Mouse (Mus musculus): ENCODE results near the gene Cracr2b. TPM values are rescaled to one million over a fixed set of nuclear protein-coding genes. Genes with fewer than 3 reads are reported as not detected.
A peak's percentile ranks its signal among the peaks of the same experiment; 100 is the strongest.

Cracr2b gene
- polyA plus RNA-seq, 1 experiment from 2014 or later: 4.8 TPM

DNA sequence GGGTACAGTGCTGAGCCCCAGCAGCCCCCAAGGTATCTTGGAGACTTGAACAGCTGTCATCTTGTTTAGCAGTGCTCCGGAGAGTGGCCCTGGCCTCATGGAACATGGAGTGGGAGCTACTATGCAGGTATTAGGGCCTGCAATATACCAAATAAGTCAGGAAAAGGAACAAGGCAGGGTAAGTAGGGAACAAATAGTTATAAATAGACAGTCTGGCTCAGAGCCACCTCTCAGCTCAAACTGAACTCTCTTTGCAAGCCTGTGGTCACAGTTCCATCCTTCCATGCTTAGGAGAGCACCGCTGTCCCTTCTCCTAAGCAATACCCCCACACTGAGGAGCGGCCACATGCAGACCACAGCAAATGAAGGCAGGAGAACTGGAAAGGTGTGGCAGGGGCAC lies 36.7 kb downstream of the Cracr2b start:
- Histone ChIP-seq H3K4me1 (ENCODE audit: control insufficient read depth, low read depth, low read length) (peaks cover 6% of the 10 kb centered on the region), H3K27ac (ENCODE audit: low read length) (no peak overlapping the region), H3K36me3 (ENCODE audit: control insufficient read depth, insufficient read depth) (no peaks in the 10 kb centered on the region; the same call in 1 of the 2 replicates), H3K4me2 (ENCODE audit: low read depth, low read length) (no peak overlapping the region), H3K27me3 (ENCODE audit: control insufficient read depth, insufficient read depth, low read depth, low read length) (no peaks in the 10 kb centered on the region), H3K4me3 (ENCODE audit: low read depth, low read length) (no peak overlapping the region), H3K9ac (ENCODE audit: low read depth, low read length) (no peak overlapping the region), H3K9me3 (replicated peaks; ENCODE audit: control insufficient read depth, low read length) (no peaks in the 10 kb centered on the region)
- 80% methylated on average over 3 of the region's 3 CpGs for WGBS (ENCODE audit: insufficient replicate concordance)
- ATAC-seq (ENCODE audit: low read depth): no peak

- Histone ChIP-seq H3K27ac (ENCODE audit: low read length) (no peak overlapping the region), H3K9me3 (replicated peaks; ENCODE audit: control insufficient read depth, low read length) (no peaks in the 10 kb centered on the region), H3K4me3 (ENCODE audit: low read depth, low read length) (no peak overlapping the region), H3K36me3 (ENCODE audit: control insufficient read depth, insufficient read depth) (no peaks in the 10 kb centered on the region), H3K4me1 (ENCODE audit: control insufficient read depth, low read depth, low read length) (peaks cover 9% of the 10 kb centered on the region), H3K4me2 (ENCODE audit: low read depth, low read length) (no peak overlapping the region), H3K27me3 (ENCODE audit: control insufficient read depth, insufficient read depth, low read depth, low read length) (no peaks in the 10 kb centered on the region), H3K9ac (ENCODE audit: low read depth, low read length) (no peak overlapping the region)
- WGBS (ENCODE audit: insufficient replicate concordance): 70% methylated on average over 7 of the region's 7 CpGs
- ATAC-seq (ENCODE audit: low read depth): no peak
Measured at GRCm38 (mm10) chr7:141501820-141502555, 41.1 kb downstream of the Cracr2b start.

GRCm38 (mm10) chr7:141502556-141502905 lies 41.6 kb downstream of the Cracr2b start:
- Histone ChIP-seq H3K9me3 (replicated peaks; ENCODE audit: control insufficient read depth, low read length) (no peaks in the 10 kb centered on the region), H3K9ac (ENCODE audit: low read depth, low read length) (no peak overlapping the region), H3K27ac (ENCODE audit: low read length) (no peak overlapping the region), H3K36me3 (ENCODE audit: control insufficient read depth, insufficient read depth) (no peaks in the 10 kb centered on the region), H3K4me2 (ENCODE audit: low read depth, low read length) (no peak overlapping the region), H3K4me1 (ENCODE audit: control insufficient read depth, low read depth, low read length) (peaks cover 13% of the 10 kb centered on the region), H3K27me3 (ENCODE audit: control insufficient read depth, insufficient read depth, low read depth, low read length) (no peaks in the 10 kb centered on the region), H3K4me3 (ENCODE audit: low read depth, low read length) (no peak overlapping the region)
- ATAC-seq (ENCODE audit: low read depth): no peak
- WGBS (ENCODE audit: insufficient replicate concordance): 90% methylated on average over 5 of the region's 5 CpGs

DNA sequence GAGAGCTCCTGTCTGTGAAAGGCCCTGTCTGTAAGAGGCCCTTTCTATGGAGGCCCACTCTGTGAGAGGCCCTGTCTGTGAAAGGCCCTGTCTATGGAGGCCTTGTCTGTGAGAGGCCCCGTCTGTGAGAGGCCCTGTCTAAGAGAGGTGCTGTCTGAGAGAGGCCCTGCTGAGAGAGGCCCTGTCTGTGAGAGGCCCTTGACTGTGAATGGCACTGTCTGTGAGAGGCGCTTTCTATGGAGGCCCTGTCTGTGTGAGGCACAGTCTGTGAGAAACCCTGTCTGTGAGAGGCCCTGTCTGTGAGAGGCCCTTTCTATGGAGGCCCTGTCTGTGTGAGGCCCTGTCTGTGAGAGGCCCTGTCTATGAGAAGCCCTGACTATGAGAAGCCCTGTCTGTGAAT lies 45.4 kb downstream of the Cracr2b start:
- H3K36me3 ChIP-seq (ENCODE audit: control insufficient read depth, insufficient read depth): peaks cover 15% of the 10 kb centered on the region
- WGBS (ENCODE audit: insufficient replicate concordance): 48% methylated on average over 2 of the region's 2 CpGs
- peaks cover 35% of the 10 kb centered on the region for H3K4me1 ChIP-seq (ENCODE audit: control insufficient read depth, low read depth, low read length)
- peak overlapping the region; percentile 77 for H3K4me3 ChIP-seq (ENCODE audit: low read depth, low read length)
- peak overlapping the region; percentile 67 for H3K9ac ChIP-seq (ENCODE audit: low read depth, low read length)
- peak; percentile 59 for ATAC-seq (ENCODE audit: low read depth)
- H3K9me3 ChIP-seq (replicated peaks; ENCODE audit: control insufficient read depth, low read length): no peaks in the 10 kb centered on the region
- H3K4me2 ChIP-seq (ENCODE audit: low read depth, low read length): peak overlapping the region; percentile 79
- peak overlapping the region; percentile 95 for H3K27ac ChIP-seq (ENCODE audit: low read length)
- H3K27me3 ChIP-seq (ENCODE audit: control insufficient read depth, insufficient read depth, low read depth, low read length): no peaks in the 10 kb centered on the region

- H3K36me3 ChIP-seq (ENCODE audit: control insufficient read depth, insufficient read depth): peaks cover 30% of the 10 kb centered on the region
- peak; percentile 76 for ATAC-seq (ENCODE audit: low read depth)
- peak overlapping the region; percentile 77 for H3K4me3 ChIP-seq (ENCODE audit: low read depth, low read length)
- peak overlapping the region; percentile 95 for H3K27ac ChIP-seq (ENCODE audit: low read length)
- H3K4me2 ChIP-seq (ENCODE audit: low read depth, low read length): peak overlapping the region; percentile 79
- no peaks in the 10 kb centered on the region for H3K27me3 ChIP-seq (ENCODE audit: control insufficient read depth, insufficient read depth, low read depth, low read length)
- H3K4me1 ChIP-seq (ENCODE audit: control insufficient read depth, low read depth, low read length): peaks cover 26% of the 10 kb centered on the region
- H3K9me3 ChIP-seq (replicated peaks; ENCODE audit: control insufficient read depth, low read length): no peaks in the 10 kb centered on the region
- peak overlapping the region; percentile 67 for H3K9ac ChIP-seq (ENCODE audit: low read depth, low read length)
Measured at GRCm38 (mm10) chr7:141508160-141508559, 47.3 kb downstream of the Cracr2b start.

DNA sequence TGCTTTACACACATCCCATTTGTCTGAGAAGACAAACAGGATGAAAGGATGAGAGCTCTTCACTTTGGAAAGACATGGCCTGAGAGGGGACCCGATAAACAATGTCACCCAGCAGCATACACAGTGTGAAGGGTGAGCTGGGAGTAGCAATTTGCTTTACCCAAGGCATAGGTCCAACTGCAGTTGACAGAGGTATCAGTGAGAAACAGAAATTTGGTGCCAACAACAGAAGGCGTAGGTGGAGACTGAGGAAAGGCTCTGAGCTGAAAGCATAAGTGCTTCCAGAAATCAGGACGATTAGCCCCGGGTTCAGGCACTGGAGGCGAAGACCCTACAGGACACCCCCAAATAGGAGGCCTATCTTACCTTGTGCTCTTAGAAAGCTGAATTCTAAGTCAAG lies 49.3 kb downstream of the Cracr2b start:
- H3K4me3 ChIP-seq (ENCODE audit: low read depth, low read length): no peak overlapping the region
- peaks cover 43% of the 10 kb centered on the region for H3K36me3 ChIP-seq (ENCODE audit: control insufficient read depth, insufficient read depth)
- H3K4me2 ChIP-seq (ENCODE audit: low read depth, low read length): no peak overlapping the region
- no peak overlapping the region for H3K9ac ChIP-seq (ENCODE audit: low read depth, low read length)
- no peaks in the 10 kb centered on the region for H3K27me3 ChIP-seq (ENCODE audit: control insufficient read depth, insufficient read depth, low read depth, low read length)
- H3K27ac ChIP-seq (ENCODE audit: low read length): no peak overlapping the region
- no peaks in the 10 kb centered on the region for H3K9me3 ChIP-seq (replicated peaks; ENCODE audit: control insufficient read depth, low read length)
- WGBS (ENCODE audit: insufficient replicate concordance): 84% methylated on average over 5 of the region's 5 CpGs
- H3K4me1 ChIP-seq (ENCODE audit: control insufficient read depth, low read depth, low read length): peaks cover 26% of the 10 kb centered on the region
- no peak for ATAC-seq (ENCODE audit: low read depth)

GRCm38 (mm10) chr7:141510681-141511191 lies 49.8 kb downstream of the Cracr2b start:
- Histone ChIP-seq H3K4me2 (ENCODE audit: low read depth, low read length) (no peak overlapping the region), H3K4me1 (ENCODE audit: control insufficient read depth, low read depth, low read length) (peaks cover 26% of the 10 kb centered on the region), H3K4me3 (ENCODE audit: low read depth, low read length) (no peak overlapping the region), H3K36me3 (ENCODE audit: control insufficient read depth, insufficient read depth) (peaks cover 43% of the 10 kb centered on the region), H3K27ac (ENCODE audit: low read length) (no peak overlapping the region), H3K9me3 (replicated peaks; ENCODE audit: control insufficient read depth, low read length) (no peaks in the 10 kb centered on the region), H3K9ac (ENCODE audit: low read depth, low read length) (no peak overlapping the region), H3K27me3 (ENCODE audit: control insufficient read depth, insufficient read depth, low read depth, low read length) (no peaks in the 10 kb centered on the region)
- WGBS (ENCODE audit: insufficient replicate concordance): 86% methylated on average over 8 of the region's 8 CpGs
- ATAC-seq (ENCODE audit: low read depth): no peak

Other genes with a start within 250 kb of the Cracr2b start
- 0.80 and 0.84 TPM in 2 replicates for gene Lmntd2, start 247.0 kb upstream of the Cracr2b start, polyA plus RNA-seq (2015; fragmentation: Nextera tagmentation; extraction: Ambion mirVana)
- gene Rassf7, start 245.2 kb upstream of the Cracr2b start, polyA plus RNA-seq (2015; fragmentation: Nextera tagmentation; extraction: Ambion mirVana): 23.9 and 26.4 TPM in 2 replicates
- gene Phrf1, start 232.3 kb upstream of the Cracr2b start, polyA plus RNA-seq (2015; fragmentation: Nextera tagmentation; extraction: Ambion mirVana): 23.8 and 28.5 TPM in 2 replicates
- gene Irf7, start 194.6 kb upstream of the Cracr2b start, polyA plus RNA-seq (2015; fragmentation: Nextera tagmentation; extraction: Ambion mirVana): 7.7 and 8.2 TPM in 2 replicates
- 0.42 and 1.6 TPM in 2 replicates for gene Cdhr5, start 184.3 kb upstream of the Cracr2b start, polyA plus RNA-seq (2015; fragmentation: Nextera tagmentation; extraction: Ambion mirVana)
- 1.4 TPM in 1 of 2 replicates, not detected in the other for gene Sct, start 182.0 kb upstream of the Cracr2b start, polyA plus RNA-seq (2015; fragmentation: Nextera tagmentation; extraction: Ambion mirVana)
- gene Drd4, start 169.1 kb upstream of the Cracr2b start, polyA plus RNA-seq (2015; fragmentation: Nextera tagmentation; extraction: Ambion mirVana): not detected in 2 replicates
- 11.6 and 13.6 TPM in 2 replicates for gene Deaf1, start 133.4 kb upstream of the Cracr2b start, polyA plus RNA-seq (2015; fragmentation: Nextera tagmentation; extraction: Ambion mirVana)
- 13.9 and 16.7 TPM in 2 replicates for gene Tmem80, start 133.4 kb upstream of the Cracr2b start, polyA plus RNA-seq (2015; fragmentation: Nextera tagmentation; extraction: Ambion mirVana)
- 26.0 and 34.0 TPM in 2 replicates for gene Eps8l2, start 122.2 kb upstream of the Cracr2b start, polyA plus RNA-seq (2015; fragmentation: Nextera tagmentation; extraction: Ambion mirVana)
- gene Taldo1, start 68.9 kb upstream of the Cracr2b start, polyA plus RNA-seq (2015; fragmentation: Nextera tagmentation; extraction: Ambion mirVana): 373 and 397 TPM in 2 replicates
- 13.5 and 14.3 TPM in 2 replicates for gene Gatd1, start 47.0 kb upstream of the Cracr2b start, polyA plus RNA-seq (2015; fragmentation: Nextera tagmentation; extraction: Ambion mirVana)
- not detected in 2 replicates for gene Cend1, start 31.6 kb upstream of the Cracr2b start, polyA plus RNA-seq (2015; fragmentation: Nextera tagmentation; extraction: Ambion mirVana)
- 18.7 and 20.7 TPM in 2 replicates for gene Slc25a22, start 23.2 kb upstream of the Cracr2b start, polyA plus RNA-seq (2015; fragmentation: Nextera tagmentation; extraction: Ambion mirVana)
- gene Pidd1, start 17.1 kb upstream of the Cracr2b start, polyA plus RNA-seq (2015; fragmentation: Nextera tagmentation; extraction: Ambion mirVana): 8.8 and 9.7 TPM in 2 replicates
- gene Rplp2, start 13.7 kb upstream of the Cracr2b start, polyA plus RNA-seq (2015; fragmentation: Nextera tagmentation; extraction: Ambion mirVana): 644 and 698 TPM in 2 replicates
- 14.9 and 15.5 TPM in 2 replicates for gene Pnpla2, start 5.9 kb upstream of the Cracr2b start, polyA plus RNA-seq (2015; fragmentation: Nextera tagmentation; extraction: Ambion mirVana)
- 5.3 and 6.9 TPM in 2 replicates for gene Cd151, start 6.3 kb downstream of the Cracr2b start, polyA plus RNA-seq (2015; fragmentation: Nextera tagmentation; extraction: Ambion mirVana)
- gene Polr2l, start 14.0 kb downstream of the Cracr2b start, polyA plus RNA-seq (2015; fragmentation: Nextera tagmentation; extraction: Ambion mirVana): 36.4 and 39.2 TPM in 2 replicates
- gene Tspan4, start 14.1 kb downstream of the Cracr2b start, polyA plus RNA-seq (2015; fragmentation: Nextera tagmentation; extraction: Ambion mirVana): 46.1 and 47.2 TPM in 2 replicates
- 25.3 and 26.6 TPM in 2 replicates for gene Chid1, start 78.8 kb downstream of the Cracr2b start, polyA plus RNA-seq (2015; fragmentation: Nextera tagmentation; extraction: Ambion mirVana)
- 66.7 and 70.7 TPM in 2 replicates for gene Ap2a2, start 101.1 kb downstream of the Cracr2b start, polyA plus RNA-seq (2015; fragmentation: Nextera tagmentation; extraction: Ambion mirVana)
- gene Muc6, start 194.2 kb downstream of the Cracr2b start, polyA plus RNA-seq (2015; fragmentation: Nextera tagmentation; extraction: Ambion mirVana): 2.8 and 3.1 TPM in 2 replicates
- gene Muc2, start 229.2 kb downstream of the Cracr2b start, polyA plus RNA-seq (2015; fragmentation: Nextera tagmentation; extraction: Ambion mirVana): 0.24 TPM in 1 of 2 replicates, not detected in the other

Data from liver, embryonic 16.5 days (tissue).